Mouse (Mus musculus) limb, embryonic 14.5 days (tissue): ENCODE results near the gene Gtf2f2. TPM values are rescaled to one million over a fixed set of nuclear protein-coding genes. Genes with fewer than 3 reads are reported as not detected.

Experiments used
- ATAC-seq: fragments of 200-750 bp; cut with Nextera tagmentation; 2 replicates; pipeline ENCODE4 v1.8.0; 2017; ENCODE audit warnings: low read depth, moderate number of reproducible peaks, moderate TSS enrichment; ENCODE audit not compliant: low FRiP score
- DNase-seq: peaks from one replicate; pipeline ENCODE4 v3.0.0-alpha.2; 2015; ENCODE audit warnings: low spot score
- H3K27ac ChIP-seq: fragments of 300-500 bp; sonication (generic); replicated peaks from 2 replicates; pipeline ENCODE4 v1.5.1; 2014; ENCODE audit warnings: low read depth, mild to moderate bottlenecking, low read length, moderate library complexity, mixed read lengths
- H3K27me3 ChIP-seq: fragments of 300-500 bp; sonication (generic); 2 replicates; pipeline ENCODE4 v1.6.1; 2014; ENCODE audit warnings: low read length, mixed read lengths; ENCODE audit not compliant: control insufficient read depth, insufficient read depth
- H3K36me3 ChIP-seq: fragments of 300-500 bp; sonication (generic); 2 replicates; pipeline ENCODE4 v1.6.1; 2014; ENCODE audit warnings: mild to moderate bottlenecking, low read length, moderate library complexity, mixed read lengths; ENCODE audit not compliant: control insufficient read depth, insufficient read depth
- H3K4me1 ChIP-seq: fragments of 300-500 bp; sonication (generic); 2 replicates; pipeline ENCODE4 v1.6.1; 2014; ENCODE audit warnings: antibody characterized with exemption, low read length, mixed read lengths; ENCODE audit not compliant: control insufficient read depth, insufficient read depth
- H3K4me2 ChIP-seq: fragments of 300-500 bp; sonication (generic); replicated peaks from 2 replicates; pipeline ENCODE4 v1.6.1; 2014; ENCODE audit warnings: low read depth, mild to moderate bottlenecking, low read length, moderate library complexity; ENCODE audit not compliant: severe bottlenecking
- H3K4me3 ChIP-seq: fragments of 300-500 bp; sonication (generic); replicated peaks from 2 replicates; pipeline ENCODE4 v1.5.1; 2014; ENCODE audit warnings: low read length
- H3K9ac ChIP-seq: fragments of 300-500 bp; sonication (generic); 2 replicates; pipeline ENCODE4 v1.6.1; 2014; ENCODE audit warnings: mild to moderate bottlenecking, low read depth, low read length, moderate library complexity; ENCODE audit not compliant: severe bottlenecking
- H3K9me3 ChIP-seq: fragments of 300-500 bp; sonication (generic); 2 replicates; pipeline ENCODE4 v1.6.1; 2016; ENCODE audit warnings: low read length; ENCODE audit not compliant: control insufficient read depth
- POLR2A ChIP-seq: fragments of 200-500 bp; IDR thresholded peaks from 2 replicates; pipeline ENCODE4 v1.8.0; 2012; ENCODE audit warnings: inconsistent platforms, mild to moderate bottlenecking, moderate library complexity, borderline replicate concordance; ENCODE audit not compliant: insufficient read depth, insufficient read length; ENCODE audit errors: extremely low read depth
- WGBS: fragments of 180-500 bp; shearing (Covaris S2); extraction: QIAGEN DNeasy Blood & Tissue Kit; methylation state at CpG from one replicate; pipeline ENCODE4 v1.1.7; 2014; 5-methylcytosine and 5-hydroxymethylcytosine counted together
- polyA plus RNA-seq, 2 experiments: library from polyadenylated mRNA; depleted of rRNA in 1 of 2; stranded (reverse) in 1 of 2; unstranded in 1 of 2; fragments of >200 nt; fragmentation: Nextera tagmentation in 1 of 2; extraction: Ambion mirVana in 1 of 2; gene quantifications; 2 replicates each; pipeline versions ENCODE4 v1.2.1 to v1.2.3; 2012 to 2014

Gene Gtf2f2
- polyA plus RNA-seq, 2 experiments: 22.1 to 34.7 TPM

DNA sequence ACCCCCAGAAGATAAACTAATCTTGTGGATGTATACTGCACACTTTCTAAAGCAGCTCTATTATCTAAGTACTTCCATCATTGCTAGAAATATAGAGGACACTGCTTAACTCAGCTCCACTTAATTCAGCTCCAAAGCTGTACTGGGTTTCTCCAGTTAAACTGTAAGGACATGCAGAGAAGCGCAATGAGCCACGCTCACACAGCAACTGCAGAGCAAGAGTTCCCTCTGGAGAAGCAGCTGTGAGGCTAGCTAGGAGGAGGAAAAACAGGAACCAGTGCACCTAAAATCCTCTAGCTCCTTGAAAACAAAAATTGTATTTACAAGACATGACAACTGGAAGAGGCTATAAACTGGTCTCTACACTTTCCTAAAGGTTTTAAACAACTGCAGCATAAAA is 26.8 kb downstream of the Gtf2f2 start:
- TF ChIP-seq POLR2A: no peak
- 0 out of 2 replicates have a peak overlapping the region, but pooled peaks have one; percentile 10 for H3K27ac ChIP-seq
- no peaks in the 10 kb centered on the region for H3K27me3 ChIP-seq
- H3K36me3 ChIP-seq: no peaks in the 10 kb centered on the region
- ATAC-seq (no peak), DNase-seq (no peak)
- H3K4me3 ChIP-seq: no peak overlapping the region
- peaks cover 26% of the 10 kb centered on the region for H3K4me1 ChIP-seq
- no peak overlapping the region for H3K4me2 ChIP-seq
- WGBS: 75% methylated on average over 2 of the region's 2 CpGs
- H3K9ac ChIP-seq: no peak overlapping the region
- H3K9me3 ChIP-seq: no peaks in the 10 kb centered on the region

DNA sequence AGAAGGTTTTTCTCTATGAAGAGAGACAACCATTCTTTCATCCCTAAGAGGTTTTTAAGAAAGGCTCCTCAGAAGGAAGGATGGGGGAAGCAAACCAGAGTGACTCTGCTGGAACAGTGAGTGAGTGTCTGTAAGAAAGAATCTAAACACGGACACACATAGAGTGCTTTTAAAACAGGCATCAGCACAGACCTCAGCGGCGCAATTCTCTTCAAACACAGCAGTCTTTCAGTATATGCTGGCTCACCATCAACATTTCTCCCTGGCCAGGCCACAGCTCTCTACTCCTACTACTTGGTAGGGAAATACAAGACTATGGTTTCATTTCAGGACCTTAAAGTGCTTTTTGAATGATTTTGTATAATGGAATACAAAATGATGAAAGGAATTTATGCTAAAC is 29.4 kb downstream of the Gtf2f2 start:
- no peak overlapping the region for H3K9ac ChIP-seq
- no peak overlapping the region for H3K4me2 ChIP-seq
- no peaks in the 10 kb centered on the region for H3K27me3 ChIP-seq
- no peaks in the 10 kb centered on the region for H3K9me3 ChIP-seq
- WGBS: 79% methylated on average over 3 of the region's 3 CpGs
- H3K4me3 ChIP-seq: no peak overlapping the region
- H3K27ac ChIP-seq: peak overlapping the region; percentile 52; the same call in 1 of the 2 replicates
- TF ChIP-seq POLR2A: no peak
- ATAC-seq (no peak), DNase-seq (no peak)
- no peaks in the 10 kb centered on the region for H3K36me3 ChIP-seq
- peaks cover 17% of the 10 kb centered on the region for H3K4me1 ChIP-seq

DNA sequence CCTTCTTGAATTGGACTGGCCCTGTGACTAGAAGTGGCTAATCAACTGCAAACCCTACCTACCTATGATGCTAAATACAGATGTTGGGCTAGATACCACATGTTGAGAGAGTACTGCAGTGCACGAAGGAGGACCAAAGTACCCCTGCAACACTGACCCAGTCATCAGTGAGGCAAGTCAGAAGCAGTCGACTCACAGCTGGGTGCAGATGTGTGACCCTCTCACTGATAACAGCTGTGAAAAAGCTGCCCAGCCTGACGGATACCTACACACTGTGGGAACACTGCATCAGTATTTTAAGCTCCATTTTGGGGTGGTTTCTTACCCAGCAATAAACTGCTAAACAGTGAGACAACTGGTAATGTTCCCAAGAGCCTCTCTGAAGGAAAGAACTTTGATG is 34.6 kb downstream of the Gtf2f2 start:
- Histone ChIP-seq H3K4me2 (no peak overlapping the region), H3K9ac (no peak overlapping the region), H3K4me3 (no peak overlapping the region), H3K27me3 (no peaks in the 10 kb centered on the region), H3K4me1 (no peaks in the 10 kb centered on the region), H3K27ac (no peak overlapping the region), H3K36me3 (no peaks in the 10 kb centered on the region), H3K9me3 (no peaks in the 10 kb centered on the region)
- ATAC-seq (no peak), DNase-seq (no peak)
- TF ChIP-seq POLR2A: no peak
- WGBS: 51% methylated on average over 3 of the region's 3 CpGs

DNA sequence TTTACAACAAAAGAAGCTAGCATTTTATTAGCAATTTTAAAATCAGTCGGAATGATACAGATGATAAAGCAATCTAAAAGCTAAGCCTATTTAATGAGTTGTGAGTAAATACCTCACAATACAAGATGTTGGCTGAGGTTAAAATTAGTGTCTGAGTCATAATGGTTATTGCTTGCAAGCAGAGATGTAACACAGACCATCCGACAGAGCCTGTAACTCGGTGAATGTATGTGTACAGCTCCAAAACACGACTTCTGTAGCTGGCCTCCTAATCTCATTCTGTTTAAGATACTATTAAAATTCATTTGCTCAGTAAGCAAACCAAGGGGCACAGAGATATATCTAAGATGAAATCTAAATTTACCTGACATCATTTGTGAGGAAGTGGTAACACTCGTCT is 43.4 kb downstream of the Gtf2f2 start:
- DNase-seq (no peak), ATAC-seq (no peak)
- H3K4me1 ChIP-seq: peaks cover 21% of the 10 kb centered on the region
- TF ChIP-seq POLR2A: no peak
- no peak overlapping the region for H3K4me3 ChIP-seq
- 52% methylated on average over 5 of the region's 5 CpGs for WGBS
- no peak overlapping the region for H3K9ac ChIP-seq
- H3K27ac ChIP-seq: no peak overlapping the region
- no peaks in the 10 kb centered on the region for H3K9me3 ChIP-seq
- no peaks in the 10 kb centered on the region for H3K36me3 ChIP-seq
- no peaks in the 10 kb centered on the region for H3K27me3 ChIP-seq
- no peak overlapping the region for H3K4me2 ChIP-seq

DNA sequence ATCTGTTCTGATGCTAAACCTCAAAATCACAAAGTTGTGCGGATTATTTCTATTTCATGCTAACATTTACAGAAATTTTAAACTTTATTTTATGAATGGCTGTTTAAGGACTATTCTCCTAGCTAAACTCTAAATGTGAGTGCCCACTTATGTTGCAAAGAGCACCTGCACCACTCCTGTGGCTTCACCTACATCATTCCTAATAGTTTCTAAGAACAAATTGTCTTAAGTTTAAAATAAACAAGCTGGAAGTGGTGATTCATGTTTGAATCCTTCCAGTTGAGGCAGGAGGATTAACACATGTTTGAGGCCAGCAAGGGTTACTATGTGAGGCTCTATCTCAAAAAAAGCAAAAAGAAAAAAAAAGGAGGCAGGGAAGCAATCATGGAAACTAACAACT is 46.2 kb downstream of the Gtf2f2 start:
- no peaks in the 10 kb centered on the region for H3K36me3 ChIP-seq
- no peak overlapping the region for H3K4me2 ChIP-seq
- 78% methylated on average over 1 of the region's 1 CpGs for WGBS
- H3K4me3 ChIP-seq: no peak overlapping the region
- peaks cover 18% of the 10 kb centered on the region for H3K4me1 ChIP-seq
- H3K27ac ChIP-seq: no peak overlapping the region
- TF ChIP-seq POLR2A: no peak
- H3K27me3 ChIP-seq: no peaks in the 10 kb centered on the region
- H3K9me3 ChIP-seq: no peaks in the 10 kb centered on the region
- ATAC-seq (no peak), DNase-seq (no peak)
- no peak overlapping the region for H3K9ac ChIP-seq

DNA sequence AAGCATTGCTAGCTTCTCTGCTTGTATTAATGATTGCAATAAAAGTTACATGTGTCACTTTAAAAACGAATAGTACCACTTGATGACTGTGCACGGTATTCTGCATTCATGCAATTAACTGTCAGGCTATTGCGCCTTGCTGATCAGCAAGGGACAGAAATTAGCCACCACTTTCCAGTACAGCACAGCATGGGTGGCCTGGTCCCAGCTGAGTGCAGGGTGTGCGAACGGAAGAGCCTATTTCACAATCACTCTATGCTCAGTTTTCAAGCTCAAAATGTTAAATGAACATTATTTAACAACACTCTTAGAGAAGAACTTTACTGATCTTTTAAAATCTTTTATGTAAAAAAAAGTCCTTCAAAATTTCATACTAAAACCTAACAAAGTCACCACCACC is 46.7 kb downstream of the Gtf2f2 start:
- Histone ChIP-seq H3K9ac (no peak overlapping the region), H3K4me1 (peaks cover 18% of the 10 kb centered on the region), H3K4me2 (0 out of 2 replicates have a peak overlapping the region, but pooled peaks have one; percentile 10), H3K27me3 (no peaks in the 10 kb centered on the region), H3K36me3 (no peaks in the 10 kb centered on the region), H3K4me3 (no peak overlapping the region), H3K9me3 (no peaks in the 10 kb centered on the region), H3K27ac (no peak overlapping the region)
- DNase-seq (no peak), ATAC-seq (no peak)
- 38% methylated on average over 5 of the region's 5 CpGs for WGBS
- no peak for TF ChIP-seq POLR2A
